Mouse (Mus musculus): Measurements from ENCODE around the gene Cd200r1. TPM values are rescaled to one million over a fixed set of nuclear protein-coding genes. Genes with fewer than 3 reads are reported as not detected.

Cd200r1 gene
- 0.14 and 0.49 TPM in 2 replicates for polyA plus RNA-seq (2016; fragmentation: Nextera tagmentation; extraction: Ambion mirVana)

DNA sequence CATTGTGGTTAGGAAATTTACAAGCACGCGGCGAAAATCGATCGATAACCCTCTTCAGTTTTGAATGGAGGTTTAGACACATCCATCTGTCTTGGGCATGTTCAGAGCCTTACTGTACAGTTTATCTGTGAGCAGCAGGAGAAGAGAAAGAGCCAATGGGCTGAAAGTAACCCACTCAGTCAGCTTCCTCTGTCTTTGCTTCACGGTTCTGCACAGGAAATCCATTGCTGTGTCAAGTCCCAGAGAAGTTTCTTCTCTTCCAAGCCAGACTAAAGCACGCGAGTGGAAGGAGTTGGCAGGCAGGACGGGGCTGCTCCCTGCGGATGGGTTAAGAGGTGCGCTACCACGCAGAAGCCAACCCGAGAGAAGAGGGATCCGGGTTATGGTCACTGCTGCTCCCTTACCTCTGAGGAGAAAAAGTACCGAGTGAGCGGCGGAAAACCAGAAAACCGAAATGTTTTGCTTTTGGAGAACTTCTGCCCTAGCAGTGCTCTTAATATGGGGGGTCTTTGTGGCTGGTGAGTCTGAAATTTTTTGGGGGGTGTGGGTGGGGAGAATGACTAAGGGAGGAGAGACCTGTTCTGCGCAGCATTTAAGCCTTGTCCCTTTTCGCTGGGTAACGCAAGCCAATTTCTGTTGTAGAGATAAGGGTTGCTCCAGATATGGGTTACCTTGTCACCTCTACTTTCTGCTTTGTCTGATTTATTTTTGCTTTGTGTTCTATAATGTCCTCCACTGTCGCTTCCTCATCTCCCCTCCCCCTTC is at the start of gene Cd200r1:
TSS of gene Cd200r1 (plus strand) at position 182 of the 765 bp plus-strand sequence.
- Histone ChIP-seq H3K4me1 (no peaks in the 10 kb centered on the region), H3K36me3 (no peaks in the 10 kb centered on the region), H3K9me3 (replicated peaks) (no peaks in the 10 kb centered on the region), H3K4me3 (no peak within 1 kb of the TSS), H3K27me3 (ENCODE audit: low read depth, poor library complexity, severe bottlenecking) (no peaks in the 10 kb centered on the region), H3K27ac (no peak within 1 kb of the TSS)
- 79% methylated on average over 22 of the region's 22 CpGs for WGBS
- DNase-seq (ENCODE audit: low spot score): no peak

- no peaks in the 10 kb centered on the region for H3K27me3 ChIP-seq (ENCODE audit: low read depth, poor library complexity, severe bottlenecking)
- WGBS: 46% methylated on average over 10 of the region's 10 CpGs
- H3K4me3 ChIP-seq: no peak overlapping the region
- no peaks in the 10 kb centered on the region for H3K9me3 ChIP-seq (replicated peaks)
- no peak for DNase-seq (ENCODE audit: low spot score)
- peaks cover 15% of the 10 kb centered on the region for H3K36me3 ChIP-seq
- peaks cover 7% of the 10 kb centered on the region; the same call in 1 of the 2 replicates for H3K4me1 ChIP-seq
- peak overlapping the region; percentile 72 for H3K27ac ChIP-seq
Observed at GRCm38 (mm10) chr16:44716305-44717140, 49.0 kb upstream of the Cd200r1 start.

GRCm38 (mm10) chr16:44717141-44717634 is 48.3 kb upstream of the Cd200r1 start:
- Histone ChIP-seq H3K36me3 (peaks cover 15% of the 10 kb centered on the region), H3K9me3 (replicated peaks) (no peaks in the 10 kb centered on the region), H3K27ac (no peak overlapping the region), H3K27me3 (ENCODE audit: low read depth, poor library complexity, severe bottlenecking) (no peaks in the 10 kb centered on the region), H3K4me1 (peaks cover 7% of the 10 kb centered on the region; the same call in 1 of the 2 replicates), H3K4me3 (no peak overlapping the region)
- WGBS: 79% methylated on average over 2 of the region's 2 CpGs
- no peak for DNase-seq (ENCODE audit: low spot score)

DNA sequence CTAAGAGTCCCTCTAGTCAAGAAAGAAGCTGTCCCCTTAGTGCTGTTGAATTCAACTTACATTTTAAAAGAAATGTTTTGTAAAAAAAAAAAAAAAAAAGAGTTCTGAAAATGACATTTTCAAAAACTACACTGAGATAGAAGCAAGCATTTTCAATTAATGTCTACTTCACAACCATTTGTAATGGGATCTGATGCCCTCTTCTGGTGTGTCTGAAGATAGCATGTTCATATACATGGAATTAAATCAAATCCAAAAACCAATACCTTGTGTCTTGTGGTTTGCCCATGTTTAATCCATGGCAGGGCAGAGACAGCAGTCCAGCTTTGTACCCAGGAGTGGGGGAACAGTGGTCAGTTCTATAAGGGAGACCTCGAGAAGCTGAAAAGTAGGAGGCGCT is 47.7 kb upstream of the Cd200r1 start:
- H3K9me3 ChIP-seq (replicated peaks): no peaks in the 10 kb centered on the region
- no peaks in the 10 kb centered on the region for H3K27me3 ChIP-seq (ENCODE audit: low read depth, poor library complexity, severe bottlenecking)
- no peak overlapping the region for H3K4me3 ChIP-seq
- H3K36me3 ChIP-seq: peaks cover 15% of the 10 kb centered on the region
- WGBS: 78% methylated on average over 2 of the region's 2 CpGs
- DNase-seq (ENCODE audit: low spot score): no peak
- peaks cover 8% of the 10 kb centered on the region; the same call in 1 of the 2 replicates for H3K4me1 ChIP-seq
- no peak overlapping the region for H3K27ac ChIP-seq

GRCm38 (mm10) chr16:44719349-44719748 is 46.2 kb upstream of the Cd200r1 start:
- peaks cover 16% of the 10 kb centered on the region for H3K4me1 ChIP-seq
- no peaks in the 10 kb centered on the region for H3K9me3 ChIP-seq (replicated peaks)
- H3K4me3 ChIP-seq: no peak overlapping the region
- no peak overlapping the region for H3K27ac ChIP-seq
- no peaks in the 10 kb centered on the region for H3K27me3 ChIP-seq (ENCODE audit: low read depth, poor library complexity, severe bottlenecking)
- H3K36me3 ChIP-seq: peaks cover 15% of the 10 kb centered on the region
- WGBS: 86% methylated on average over 7 of the region's 7 CpGs
- DNase-seq (ENCODE audit: low spot score): no peak

- H3K4me1 ChIP-seq: peaks cover 23% of the 10 kb centered on the region
- no peak overlapping the region for H3K27ac ChIP-seq
- H3K9me3 ChIP-seq (replicated peaks): no peaks in the 10 kb centered on the region
- no peak overlapping the region for H3K4me3 ChIP-seq
- 86% methylated on average over 3 of the region's 3 CpGs for WGBS
- peaks cover 15% of the 10 kb centered on the region for H3K36me3 ChIP-seq
- H3K27me3 ChIP-seq (ENCODE audit: low read depth, poor library complexity, severe bottlenecking): no peaks in the 10 kb centered on the region
- DNase-seq (ENCODE audit: low spot score): no peak
Observed at GRCm38 (mm10) chr16:44720518-44720917, 45.0 kb upstream of the Cd200r1 start.

DNA sequence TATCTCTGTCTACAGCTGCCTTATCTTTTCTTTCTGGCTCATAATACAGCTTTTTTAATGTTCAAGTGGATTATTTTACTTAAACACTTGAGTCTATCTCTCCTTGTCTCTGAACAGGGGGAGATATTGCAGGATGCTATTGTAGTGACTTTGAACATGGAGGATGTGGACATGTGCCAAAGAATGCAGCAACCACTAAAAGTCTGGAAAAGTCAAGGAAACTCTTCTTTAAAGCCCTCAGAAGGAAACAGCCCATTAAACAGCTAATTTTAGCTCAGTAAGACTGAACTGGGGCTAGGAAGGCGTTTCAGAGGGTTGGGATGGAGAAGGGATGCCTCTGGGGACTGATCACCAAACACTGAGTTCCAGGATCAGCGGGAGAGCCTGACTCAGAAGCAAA is 42.9 kb upstream of the Cd200r1 start:
- Histone ChIP-seq H3K4me3 (no peak overlapping the region), H3K36me3 (peaks cover 26% of the 10 kb centered on the region), H3K9me3 (replicated peaks) (no peaks in the 10 kb centered on the region), H3K27ac (no peak overlapping the region), H3K4me1 (peaks cover 24% of the 10 kb centered on the region), H3K27me3 (ENCODE audit: low read depth, poor library complexity, severe bottlenecking) (no peaks in the 10 kb centered on the region)
- DNase-seq (ENCODE audit: low spot score): no peak
- 84% methylated on average over 2 of the region's 2 CpGs for WGBS

GRCm38 (mm10) chr16:44724083-44724787 is 41.3 kb upstream of the Cd200r1 start, which contains the start of gene Nepro:
Gene Nepro (plus strand): TSS chr16:44724301.
- DNase-seq (ENCODE audit: low spot score): peak; percentile 98
- under 1% methylated on average over 63 of the region's 64 CpGs for WGBS
- Histone ChIP-seq H3K4me3 (peak within 1 kb of the TSS; percentile 96), H3K27me3 (ENCODE audit: low read depth, poor library complexity, severe bottlenecking) (no peaks in the 10 kb centered on the region), H3K9me3 (replicated peaks) (no peaks in the 10 kb centered on the region), H3K4me1 (peaks cover 24% of the 10 kb centered on the region), H3K36me3 (peaks cover 40% of the 10 kb centered on the region), H3K27ac (peak within 1 kb of the TSS; percentile 99)

DNA sequence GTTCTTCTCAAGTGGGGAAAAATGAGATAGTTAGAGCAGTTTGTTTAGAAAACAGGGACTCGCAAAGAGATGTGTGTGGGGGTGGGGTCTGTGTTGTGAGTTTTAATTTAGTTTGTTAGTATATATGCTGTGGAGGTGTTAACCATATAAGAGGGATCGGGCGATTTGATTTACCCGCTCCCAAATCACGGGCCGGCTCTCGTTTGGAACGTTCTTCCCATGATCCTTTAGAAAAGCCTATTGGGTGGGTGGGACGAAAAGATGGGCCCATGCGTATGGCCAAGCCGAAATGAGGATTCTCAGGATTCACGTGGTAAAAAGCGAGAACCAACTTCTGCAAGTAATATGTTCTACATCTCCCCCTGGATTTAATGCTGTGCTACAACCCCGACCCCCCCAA is 40.7 kb upstream of the Cd200r1 start:
- under 1% methylated on average over 14 of the region's 14 CpGs for WGBS
- H3K36me3 ChIP-seq: peaks cover 40% of the 10 kb centered on the region
- H3K27me3 ChIP-seq (ENCODE audit: low read depth, poor library complexity, severe bottlenecking): no peaks in the 10 kb centered on the region
- H3K9me3 ChIP-seq (replicated peaks): no peaks in the 10 kb centered on the region
- H3K27ac ChIP-seq: peak overlapping the region; percentile 99
- peak; percentile 63 for DNase-seq (ENCODE audit: low spot score)
- peaks cover 24% of the 10 kb centered on the region for H3K4me1 ChIP-seq
- H3K4me3 ChIP-seq: peak overlapping the region; percentile 96

DNA sequence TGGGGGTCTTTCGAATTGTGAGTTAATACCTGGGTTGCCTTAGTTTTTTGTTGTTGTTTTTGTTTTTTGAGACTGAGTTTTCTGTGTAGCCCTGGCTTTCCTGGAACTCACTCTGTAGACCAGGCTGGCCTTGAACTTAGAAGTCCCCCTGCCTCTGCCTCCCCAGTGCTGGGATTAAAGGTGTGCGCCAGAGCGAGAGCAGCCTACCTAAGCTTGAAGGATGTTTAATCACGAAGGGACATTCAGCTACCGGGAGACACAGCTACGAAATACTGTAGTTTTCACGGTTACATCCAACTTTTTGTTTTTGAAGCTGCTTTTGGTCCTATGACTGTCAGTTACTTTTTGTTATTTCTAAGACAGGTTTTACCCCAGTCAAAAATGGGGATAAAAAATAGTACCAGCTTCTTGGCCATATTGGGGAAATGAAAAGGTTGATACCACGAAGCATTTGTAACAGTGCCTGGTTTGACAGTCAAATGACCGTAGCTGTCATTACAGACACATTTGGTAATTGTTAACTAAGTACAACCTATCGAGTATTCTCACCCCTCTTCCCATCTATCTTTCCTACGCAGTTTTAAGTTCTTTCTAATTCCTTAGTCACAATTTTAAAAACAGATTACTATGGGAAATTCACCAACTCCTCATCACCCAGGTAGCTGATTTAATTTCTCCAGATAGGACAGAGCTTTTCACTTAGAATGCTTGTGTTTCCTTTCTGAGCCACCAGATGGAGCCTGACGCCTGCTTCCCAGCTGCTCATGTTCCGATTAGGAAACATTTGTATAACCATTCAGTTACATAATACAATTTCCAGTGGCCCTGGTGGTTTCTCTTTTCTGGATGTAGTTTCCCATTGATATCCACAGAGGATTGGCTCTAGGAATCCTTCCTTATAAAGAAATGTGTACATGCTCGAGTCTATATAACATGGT is 40.0 kb upstream of the Cd200r1 start:
- Histone ChIP-seq H3K27ac (peak overlapping the region; percentile 99; the same call in 1 of the 2 replicates), H3K36me3 (peaks cover 40% of the 10 kb centered on the region), H3K9me3 (replicated peaks) (no peaks in the 10 kb centered on the region), H3K4me3 (peak overlapping the region; percentile 96), H3K27me3 (ENCODE audit: low read depth, poor library complexity, severe bottlenecking) (no peaks in the 10 kb centered on the region), H3K4me1 (peaks cover 24% of the 10 kb centered on the region)
- DNase-seq (ENCODE audit: low spot score): peak; percentile 55
- WGBS: 47% methylated on average over 14 of the region's 14 CpGs

GRCm38 (mm10) chr16:44727525-44727924 is 38.0 kb upstream of the Cd200r1 start:
- Histone ChIP-seq H3K4me1 (peaks cover 24% of the 10 kb centered on the region), H3K36me3 (peaks cover 60% of the 10 kb centered on the region), H3K27me3 (ENCODE audit: low read depth, poor library complexity, severe bottlenecking) (no peaks in the 10 kb centered on the region), H3K4me3 (no peak overlapping the region), H3K27ac (no peak overlapping the region), H3K9me3 (replicated peaks) (no peaks in the 10 kb centered on the region)
- no peak for DNase-seq (ENCODE audit: low spot score)
- WGBS: 97% methylated on average over 3 of the region's 3 CpGs

Measured in limb, embryonic 10.5 days (tissue).